ENCODE assay signal across 8 mouse cellular contexts in the genomic region with DNA sequence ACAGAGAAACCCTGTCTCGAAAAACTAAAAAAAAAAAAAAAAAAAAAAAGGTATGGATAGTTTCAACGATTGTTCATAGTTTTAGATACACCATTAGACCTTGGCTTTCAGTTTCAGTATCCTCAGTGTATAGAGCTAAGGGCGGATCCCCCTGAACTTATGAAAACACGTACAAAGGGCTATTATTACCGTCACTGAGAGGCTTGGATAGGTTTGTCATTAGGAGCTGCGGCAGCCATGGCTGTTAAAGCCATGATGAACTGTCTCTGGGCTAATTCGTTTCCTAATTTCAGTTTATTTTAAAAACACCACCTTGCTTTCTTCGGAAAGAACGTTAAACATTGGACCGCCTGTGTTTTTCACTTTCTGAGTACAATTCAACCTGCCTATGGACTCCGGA. TPM values are rescaled to one million over a fixed set of nuclear protein-coding genes. Genes with fewer than 3 reads are reported as not detected.
DNase-seq lines count a peak whose midpoint lies in the region; ATAC-seq and TF ChIP-seq lines count a peak whose summit lies in the region.

No protein-coding gene starts in this region.

- TF ChIP-seq POLR2A in limb, embryonic 14.5 days (IDR thresholded peaks at IDR 0.05; ENCODE audit: borderline replicate concordance, extremely low read depth, insufficient read depth, insufficient read length) = no peak

- no peak for TF ChIP-seq CTCF in E14TG2a.4 (conservative IDR thresholded peaks at IDR 0.05; ENCODE audit: low read length)

- no peaks in the 10 kb centered on the region for H3K9me3 ChIP-seq in E14TG2a.4 (ENCODE audit: low read length)
- H3K9me3 ChIP-seq in forebrain, embryonic 12.5 days = no peaks in the 10 kb centered on the region
- H3K9me3 ChIP-seq in limb, embryonic 14.5 days (ENCODE audit: control insufficient read depth, low read length) = no peaks in the 10 kb centered on the region
- H3K9me3 ChIP-seq in neural tube, embryonic 12.5 days = no peaks in the 10 kb centered on the region

- ATAC-seq in cerebellum, adult (ENCODE audit: insufficient number of reproducible peaks, low FRiP score, low TSS enrichment) = peak; percentile 32; the same call in 1 of the 2 replicates
- no peak for ATAC-seq in forebrain, embryonic 12.5 days (ENCODE audit: low FRiP score)
- ATAC-seq in limb, embryonic 14.5 days (ENCODE audit: low FRiP score, low read depth) = no peak
- ATAC-seq in neural tube, embryonic 12.5 days (ENCODE audit: low FRiP score, low read depth) = peak; percentile 38; the same call in 1 of the 2 replicates

- H3K9ac ChIP-seq in forebrain, embryonic 12.5 days = peak overlapping the region; percentile 81
- peak overlapping the region; percentile 87 for H3K9ac ChIP-seq in limb, embryonic 14.5 days (ENCODE audit: low read depth, low read length, severe bottlenecking)
- H3K9ac ChIP-seq in neural tube, embryonic 12.5 days = peak overlapping the region; percentile 83

- intact Hi-C loops in gastrocnemius, postnatal 36 days (cut with DNase I) = loop anchor here (5.0 kb wide), 1 partner anchor 37 kb away; a partner anchor contains a TSS

- peaks cover 54% of the 10 kb centered on the region for H3K4me1 ChIP-seq in E14TG2a.4 (replicated peaks; ENCODE audit: low read depth, low read length)
- H3K4me1 ChIP-seq in forebrain, embryonic 12.5 days = peaks cover 20% of the 10 kb centered on the region
- H3K4me1 ChIP-seq in limb, embryonic 14.5 days (ENCODE audit: control insufficient read depth, insufficient read depth, low read length) = peaks cover 3% of the 10 kb centered on the region; the same call in 1 of the 2 replicates
- no peaks in the 10 kb centered on the region for H3K4me1 ChIP-seq in neural tube, embryonic 12.5 days

- 24% methylated on average over 11 of the region's 11 CpGs for WGBS in forebrain, embryonic 12.5 days
- WGBS in limb, embryonic 14.5 days = 25% methylated on average over 11 of the region's 11 CpGs
- WGBS in neural tube, embryonic 12.5 days = 27% methylated on average over 11 of the region's 11 CpGs

- H3K4me2 ChIP-seq in forebrain, embryonic 12.5 days = peak overlapping the region; percentile 65
- H3K4me2 ChIP-seq in limb, embryonic 14.5 days (replicated peaks; ENCODE audit: low read depth, low read length, severe bottlenecking) = peak overlapping the region; percentile 72
- H3K4me2 ChIP-seq in neural tube, embryonic 12.5 days (replicated peaks) = peak overlapping the region; percentile 75

- H3K4me3 ChIP-seq in E14TG2a.4 (replicated peaks; ENCODE audit: low read length) = peak overlapping the region; percentile 85
- H3K4me3 ChIP-seq in forebrain, embryonic 12.5 days (replicated peaks) = peak overlapping the region; percentile 73
- peak overlapping the region; percentile 77 for H3K4me3 ChIP-seq in limb, embryonic 14.5 days (replicated peaks; ENCODE audit: low read length)
- peak overlapping the region; percentile 74 for H3K4me3 ChIP-seq in neural tube, embryonic 12.5 days

- 0 out of 2 replicates have a peak, but pooled peaks cover 4% of the 10 kb centered on the region for H3K27me3 ChIP-seq in E14TG2a.4 (ENCODE audit: insufficient read depth, low read length)
- H3K27me3 ChIP-seq in forebrain, embryonic 12.5 days = no peaks in the 10 kb centered on the region; the same call in 1 of the 2 replicates
- no peaks in the 10 kb centered on the region for H3K27me3 ChIP-seq in limb, embryonic 14.5 days (ENCODE audit: control insufficient read depth, insufficient read depth, low read length)
- H3K27me3 ChIP-seq in neural tube, embryonic 12.5 days (replicated peaks) = no peaks in the 10 kb centered on the region

- peak overlapping the region; percentile 92; the same call in 1 of the 2 replicates for H3K27ac ChIP-seq in forebrain, embryonic 12.5 days
- no peak overlapping the region for H3K27ac ChIP-seq in limb, embryonic 14.5 days (replicated peaks; ENCODE audit: low read depth, low read length)
- H3K27ac ChIP-seq in neural tube, embryonic 12.5 days = no peak overlapping the region

- peaks cover 22% of the 10 kb centered on the region for H3K36me3 ChIP-seq in E14TG2a.4 (ENCODE audit: insufficient read depth, low read length)
- H3K36me3 ChIP-seq in forebrain, embryonic 12.5 days (replicated peaks) = peaks cover 10% of the 10 kb centered on the region
- peaks cover 15% of the 10 kb centered on the region for H3K36me3 ChIP-seq in limb, embryonic 14.5 days (ENCODE audit: control insufficient read depth, insufficient read depth, low read length)
- H3K36me3 ChIP-seq in neural tube, embryonic 12.5 days = peaks cover 11% of the 10 kb centered on the region

- no peak for DNase-seq in cerebellum, adult 11 months
- DNase-seq in limb, embryonic 14.5 days (ENCODE audit: low spot score) = no peak
- no peak for DNase-seq in gastrocnemius, postnatal 36 days
- no peak for DNase-seq in urinary bladder, postnatal 4 days (ENCODE audit: low spot score in 2 of 2)

RNA-seq across cellular contexts. Expression of a gene that starts 22.7 kb away (rescaled TPM):
- polyA plus RNA-seq in forebrain, embryonic 12.5 days (2016; fragmentation: Nextera tagmentation; extraction: Ambion mirVana) = 158 and 160 TPM in 2 replicates
- polyA plus RNA-seq in limb, embryonic 14.5 days (2012; rRNA removed) = 48.1 and 65.8 TPM in 2 replicates
- 74.4 and 77.4 TPM in 2 replicates for polyA plus RNA-seq in limb, embryonic 14.5 days (2014; fragmentation: Nextera tagmentation; extraction: Ambion mirVana)
- 136 and 138 TPM in 2 replicates for polyA plus RNA-seq in neural tube, embryonic 12.5 days (2016; fragmentation: Nextera tagmentation; extraction: Ambion mirVana)
- 10 to 100 TPM; 78.4 to 82.3 TPM for total RNA-seq in gastrocnemius, postnatal 36 days (2021)

RNA-seq across cellular contexts. Expression of a gene that starts 36.1 kb away (rescaled TPM):
- 46.3 and 48.8 TPM in 2 replicates for polyA plus RNA-seq in forebrain, embryonic 12.5 days (2016; fragmentation: Nextera tagmentation; extraction: Ambion mirVana)
- polyA plus RNA-seq in limb, embryonic 14.5 days (2012; rRNA removed) = 14.6 and 22.2 TPM in 2 replicates
- 21.8 and 23.1 TPM in 2 replicates for polyA plus RNA-seq in limb, embryonic 14.5 days (2014; fragmentation: Nextera tagmentation; extraction: Ambion mirVana)
- polyA plus RNA-seq in neural tube, embryonic 12.5 days (2016; fragmentation: Nextera tagmentation; extraction: Ambion mirVana) = 33.3 and 35.5 TPM in 2 replicates
- 10 to 100 TPM; 35.9 to 44.6 TPM for total RNA-seq in gastrocnemius, postnatal 36 days (2021)

RNA-seq across cellular contexts. Expression of a gene that starts 38.1 kb away (rescaled TPM):
- 47.8 and 57.3 TPM in 2 replicates for polyA plus RNA-seq in forebrain, embryonic 12.5 days (2016; fragmentation: Nextera tagmentation; extraction: Ambion mirVana)
- 7.1 and 7.2 TPM in 2 replicates for polyA plus RNA-seq in limb, embryonic 14.5 days (2012; rRNA removed)
- 18.7 and 20.5 TPM in 2 replicates for polyA plus RNA-seq in limb, embryonic 14.5 days (2014; fragmentation: Nextera tagmentation; extraction: Ambion mirVana)
- 30.6 and 35.8 TPM in 2 replicates for polyA plus RNA-seq in neural tube, embryonic 12.5 days (2016; fragmentation: Nextera tagmentation; extraction: Ambion mirVana)
- total RNA-seq in gastrocnemius, postnatal 36 days (2021) = 1 to 10 TPM; 2.2 to 2.8 TPM

RNA-seq across cellular contexts. Expression of a gene that starts 38.3 kb away (rescaled TPM):
- 92.8 and 94.0 TPM in 2 replicates for polyA plus RNA-seq in forebrain, embryonic 12.5 days (2016; fragmentation: Nextera tagmentation; extraction: Ambion mirVana)
- 11.8 and 19.9 TPM in 2 replicates for polyA plus RNA-seq in limb, embryonic 14.5 days (2012; rRNA removed)
- polyA plus RNA-seq in limb, embryonic 14.5 days (2014; fragmentation: Nextera tagmentation; extraction: Ambion mirVana) = 57.5 and 63.8 TPM in 2 replicates
- polyA plus RNA-seq in neural tube, embryonic 12.5 days (2016; fragmentation: Nextera tagmentation; extraction: Ambion mirVana) = 74.6 and 77.7 TPM in 2 replicates
- 10 to 100 TPM; 24.8 to 25.1 TPM for total RNA-seq in gastrocnemius, postnatal 36 days (2021)

Comparison
In these comparisons a context has a peak if more than half of its experiments do, and no peak if none do; other contexts are left out.
1. ATAC-seq: peak in cerebellum, adult (single experiment) and neural tube, embryonic 12.5 days (single experiment); none in forebrain, embryonic 12.5 days (single experiment) and limb, embryonic 14.5 days (single experiment).
2. Peak in every context shown above with its lines, with median percentiles within 50 percentile points of each other: H3K4me3 ChIP-seq, H3K4me2 ChIP-seq and H3K9ac ChIP-seq.